Mouse (Mus musculus): ENCODE data around the gene Btbd9. TPM values are rescaled to one million over a fixed set of nuclear protein-coding genes. Genes with fewer than 3 reads are reported as not detected.

The Btbd9 gene
- polyA plus RNA-seq, 1 experiment: 43.5 TPM

DNA sequence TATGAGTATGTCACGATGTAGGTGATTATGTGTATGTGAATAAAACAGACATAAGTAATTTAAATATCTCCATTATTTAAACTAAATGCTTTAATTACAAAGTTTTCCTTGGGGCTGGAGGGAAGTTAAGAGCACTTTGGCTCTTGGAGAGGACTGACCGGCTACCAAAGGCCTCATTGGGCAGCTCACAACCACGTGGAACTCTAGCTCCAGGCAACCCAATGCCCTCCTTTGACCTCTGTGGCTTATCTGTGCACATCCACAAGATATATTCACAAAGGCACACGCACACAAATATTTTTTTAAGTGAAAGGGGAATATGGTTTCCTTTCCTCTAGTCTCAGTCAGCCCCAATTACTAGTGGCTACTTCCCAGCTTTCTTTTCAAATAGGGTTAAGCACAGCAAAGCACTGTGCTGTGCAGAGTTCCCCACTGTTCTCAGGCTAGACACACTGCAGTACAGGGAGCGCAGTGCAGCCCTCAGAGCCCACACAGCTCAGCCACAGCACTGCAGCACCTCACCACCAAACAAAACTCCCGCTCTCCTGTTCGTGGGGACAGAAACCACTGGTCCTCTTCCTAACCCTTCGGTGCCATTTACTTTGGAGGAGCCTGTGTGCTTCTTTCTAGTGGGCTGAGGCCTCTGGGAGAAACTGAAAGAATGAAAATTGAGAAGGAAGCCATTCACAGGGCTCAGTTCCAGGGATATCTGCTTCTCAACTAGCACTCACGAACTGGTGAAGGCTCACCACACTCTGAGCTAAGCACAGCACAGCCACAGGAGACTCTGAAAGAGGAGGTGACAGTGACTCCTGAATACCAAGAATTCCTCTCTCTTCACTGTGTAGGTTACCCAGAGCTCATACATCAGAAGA lies 26.2 kb downstream of the Btbd9 start:
- Histone ChIP-seq H3K4me3 (ENCODE audit: insufficient read depth, low read length) (no peak overlapping the region), H3K4me1 (ENCODE audit: control insufficient read depth, insufficient read depth, low read length) (peaks cover 5% of the 10 kb centered on the region; the same call in 1 of the 2 replicates), H3K27ac (ENCODE audit: insufficient read depth, low read length) (no peak overlapping the region)
- TF ChIP-seq POLR2A (IDR thresholded peaks at IDR 0.05; ENCODE audit: extremely low read depth, insufficient read depth, low read length) (no peak), CTCF (IDR thresholded peaks at IDR 0.05; ENCODE audit: extremely low read depth, insufficient read depth, low read length) (no peak)

DNA sequence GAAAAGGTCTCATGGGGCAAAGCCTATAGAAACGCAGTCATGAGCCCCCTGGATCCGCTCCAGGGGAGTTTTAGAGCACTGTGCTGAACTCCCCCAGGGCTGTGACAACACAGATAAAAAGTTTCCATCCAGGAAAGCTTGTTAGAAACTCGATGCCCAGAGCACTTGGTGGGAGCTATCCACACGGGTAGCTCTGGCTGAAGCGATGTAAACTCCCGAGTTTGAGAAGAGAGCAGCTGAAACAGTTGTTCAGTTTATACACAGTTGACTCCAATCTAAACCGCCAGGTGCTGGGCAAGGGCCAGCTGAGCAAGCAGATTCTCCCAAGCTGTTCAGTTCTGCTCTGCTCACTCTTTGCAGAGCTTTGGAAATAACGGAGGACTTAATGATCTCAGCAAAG lies 37.2 kb downstream of the Btbd9 start:
- no peak for TF ChIP-seq CTCF (IDR thresholded peaks at IDR 0.05; ENCODE audit: extremely low read depth, insufficient read depth, low read length)
- H3K27ac ChIP-seq (ENCODE audit: insufficient read depth, low read length): no peak overlapping the region

DNA sequence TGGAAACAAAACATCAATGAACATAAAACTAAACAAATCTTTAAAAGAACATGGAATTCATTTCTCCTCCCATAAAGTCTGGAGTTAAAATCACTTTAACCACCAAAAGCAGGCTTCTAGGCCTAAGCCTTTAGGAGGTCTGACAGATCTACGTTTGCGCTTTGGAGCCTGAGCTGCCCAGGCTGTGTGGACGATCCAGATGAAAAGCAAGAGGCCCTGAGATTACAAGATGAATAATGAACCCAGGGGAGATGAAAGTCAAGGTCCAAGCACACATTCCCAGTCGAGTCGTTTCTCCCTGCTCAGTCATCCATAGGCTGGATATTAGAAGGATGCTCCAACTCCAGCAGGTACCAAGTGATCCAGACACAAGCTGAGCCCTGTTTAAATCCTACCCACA lies 39.6 kb downstream of the Btbd9 start:
- Histone ChIP-seq H3K4me3 (ENCODE audit: insufficient read depth, low read length) (no peak overlapping the region), H3K27ac (ENCODE audit: insufficient read depth, low read length) (no peak overlapping the region), H3K4me1 (ENCODE audit: control insufficient read depth, insufficient read depth, low read length) (no peaks in the 10 kb centered on the region)
- no peak for TF ChIP-seq CTCF (IDR thresholded peaks at IDR 0.05; ENCODE audit: extremely low read depth, insufficient read depth, low read length)

More for the DNA sequence above, 37.2 kb downstream of the Btbd9 start:
- no peaks in the 10 kb centered on the region; the same call in 1 of the 2 replicates for H3K4me1 ChIP-seq (ENCODE audit: control insufficient read depth, insufficient read depth, low read length)
- no peak overlapping the region for H3K4me3 ChIP-seq (ENCODE audit: insufficient read depth, low read length)

DNA sequence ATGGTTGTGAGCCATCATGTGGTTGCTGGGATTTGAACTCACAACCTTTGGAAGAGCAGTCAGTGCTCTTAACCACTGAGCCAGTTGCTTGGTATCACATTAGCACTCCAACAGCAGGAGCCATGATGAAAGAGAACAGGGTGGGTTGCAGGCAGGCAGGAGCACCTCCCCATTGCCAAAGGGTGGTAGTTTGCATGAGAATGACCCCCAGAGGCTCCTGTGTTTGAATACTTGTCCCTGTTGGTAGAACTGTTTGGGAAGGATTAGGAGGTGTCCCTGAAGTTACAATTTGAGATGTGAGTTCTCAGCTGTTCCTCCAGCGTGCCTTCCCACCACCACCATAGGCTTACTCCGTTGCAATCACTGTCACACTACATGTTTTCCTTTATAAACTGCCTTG lies 43.2 kb downstream of the Btbd9 start:
- Histone ChIP-seq H3K4me3 (ENCODE audit: insufficient read depth, low read length) (no peak overlapping the region), H3K4me1 (ENCODE audit: control insufficient read depth, insufficient read depth, low read length) (0 out of 2 replicates have a peak, but pooled peaks cover 2% of the 10 kb centered on the region), H3K27ac (ENCODE audit: insufficient read depth, low read length) (no peak overlapping the region)
- TF ChIP-seq POLR2A (IDR thresholded peaks at IDR 0.05; ENCODE audit: extremely low read depth, insufficient read depth, low read length) (no peak), CTCF (IDR thresholded peaks at IDR 0.05; ENCODE audit: extremely low read depth, insufficient read depth, low read length) (no peak)

DNA sequence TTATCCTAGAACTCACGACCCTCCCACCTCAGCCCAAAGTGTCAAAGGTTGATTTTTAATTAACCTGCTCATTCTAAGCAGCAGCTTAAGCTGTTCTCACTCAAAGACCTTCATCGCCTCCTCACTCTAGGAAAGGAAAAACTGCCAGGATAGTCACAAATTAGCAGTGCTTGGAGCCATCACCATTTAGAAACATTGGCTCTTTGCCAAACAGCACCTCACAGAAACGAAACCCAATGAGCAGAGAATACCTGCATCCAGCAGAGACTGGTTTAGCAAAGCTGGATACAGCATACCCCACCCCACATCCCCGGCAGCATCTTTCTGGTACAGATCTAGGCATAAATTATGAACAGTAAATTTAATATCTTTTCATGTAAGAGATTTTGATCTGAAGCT lies 45.7 kb downstream of the Btbd9 start:
- Histone ChIP-seq H3K4me3 (ENCODE audit: insufficient read depth, low read length) (no peak overlapping the region), H3K27ac (ENCODE audit: insufficient read depth, low read length) (no peak overlapping the region), H3K4me1 (ENCODE audit: control insufficient read depth, insufficient read depth, low read length) (peaks cover 2% of the 10 kb centered on the region; the same call in 1 of the 2 replicates)
- TF ChIP-seq CTCF (IDR thresholded peaks at IDR 0.05; ENCODE audit: extremely low read depth, insufficient read depth, low read length) (no peak), POLR2A (IDR thresholded peaks at IDR 0.05; ENCODE audit: extremely low read depth, insufficient read depth, low read length) (no peak)

DNA sequence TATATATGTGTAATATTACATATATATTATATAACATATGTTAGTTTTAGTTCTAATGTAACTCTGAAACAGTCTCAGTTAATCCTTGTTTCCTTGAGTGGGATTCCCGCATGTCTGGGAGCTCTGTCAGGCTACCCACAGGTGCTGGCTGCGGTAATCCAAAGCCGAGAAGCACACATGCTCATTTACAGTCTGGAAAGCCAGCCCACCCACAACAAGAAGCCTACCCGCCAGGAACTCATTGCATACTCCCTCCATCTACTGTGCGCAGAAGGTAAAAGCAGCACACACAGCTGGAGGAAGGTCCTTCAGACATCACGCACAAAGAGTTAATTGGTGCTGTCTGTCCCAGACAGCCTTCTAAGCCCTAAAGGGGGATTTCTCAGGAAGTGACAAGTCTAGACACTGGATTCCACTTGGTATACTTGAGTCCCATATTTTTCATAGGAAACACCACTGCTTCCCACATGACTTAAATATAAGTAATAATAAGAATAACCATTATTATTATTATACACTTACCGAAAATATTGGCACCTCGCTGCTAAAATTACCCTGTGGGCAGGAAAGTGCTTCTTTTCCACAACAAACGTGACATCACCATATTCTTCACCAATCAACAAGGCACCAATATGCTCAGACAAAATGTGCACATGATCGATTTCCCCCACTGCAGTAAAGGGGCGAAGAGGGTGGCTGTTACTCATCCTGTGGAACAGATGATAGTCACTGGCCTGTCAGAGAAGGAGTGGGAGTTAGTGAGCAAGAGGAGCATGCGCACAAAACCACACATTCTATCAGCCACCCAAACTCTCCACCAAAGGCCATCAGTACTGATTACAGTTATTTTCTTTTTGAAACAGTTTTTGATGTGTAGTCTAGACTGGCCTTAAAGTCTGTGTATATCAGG lies 46.4 kb downstream of the Btbd9 start:
- no peak overlapping the region for H3K4me3 ChIP-seq (ENCODE audit: insufficient read depth, low read length)

DNA sequence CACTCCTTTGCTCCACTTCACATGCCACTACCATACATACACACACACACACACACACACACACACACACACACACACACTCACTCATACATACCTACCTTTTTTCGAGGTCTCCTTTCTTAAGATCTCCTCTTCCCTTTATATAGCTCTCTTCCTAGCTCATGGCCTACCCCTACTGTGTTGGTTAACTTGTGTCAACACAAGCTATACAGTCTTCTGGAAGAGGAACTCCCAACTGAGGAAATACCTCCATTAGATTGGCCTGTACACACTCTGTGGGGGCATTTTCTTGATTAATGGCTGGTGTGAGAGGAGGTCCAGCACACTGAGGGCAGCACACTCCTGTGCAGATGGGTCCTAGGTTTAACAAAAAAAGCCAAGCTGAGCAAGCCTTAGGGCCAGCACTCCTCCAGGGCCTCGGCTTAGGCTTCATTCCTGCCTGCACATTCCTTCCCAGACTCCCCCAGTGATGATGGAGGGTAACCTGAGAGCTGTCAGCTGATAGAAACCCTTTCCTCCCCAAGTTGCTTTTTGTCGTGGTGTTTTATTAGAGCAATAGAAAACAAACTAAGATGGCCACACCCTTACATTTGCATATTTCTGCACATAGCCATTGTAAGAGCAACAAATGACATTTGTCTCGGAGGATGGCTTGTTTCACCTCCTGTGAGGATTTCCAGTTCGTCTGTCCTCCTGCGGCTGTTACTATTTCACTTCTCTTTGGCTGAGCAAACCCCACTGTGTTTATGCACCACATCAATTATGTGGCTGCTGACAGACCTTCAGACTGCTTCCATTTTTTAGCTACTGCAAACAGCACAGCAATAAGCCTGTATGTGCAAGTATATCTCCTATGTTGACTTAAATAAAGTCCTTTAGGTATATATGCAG lies 50.6 kb downstream of the Btbd9 start:
- H3K27ac ChIP-seq (ENCODE audit: insufficient read depth, low read length): no peak overlapping the region

More for the DNA sequence above, 46.4 kb downstream of the Btbd9 start:
- Histone ChIP-seq H3K4me1 (ENCODE audit: control insufficient read depth, insufficient read depth, low read length) (peaks cover 3% of the 10 kb centered on the region), H3K27ac (ENCODE audit: insufficient read depth, low read length) (no peak overlapping the region)
- TF ChIP-seq POLR2A (IDR thresholded peaks at IDR 0.05; ENCODE audit: extremely low read depth, insufficient read depth, low read length) (no peak), CTCF (IDR thresholded peaks at IDR 0.05; ENCODE audit: extremely low read depth, insufficient read depth, low read length) (no peak)

DNA sequence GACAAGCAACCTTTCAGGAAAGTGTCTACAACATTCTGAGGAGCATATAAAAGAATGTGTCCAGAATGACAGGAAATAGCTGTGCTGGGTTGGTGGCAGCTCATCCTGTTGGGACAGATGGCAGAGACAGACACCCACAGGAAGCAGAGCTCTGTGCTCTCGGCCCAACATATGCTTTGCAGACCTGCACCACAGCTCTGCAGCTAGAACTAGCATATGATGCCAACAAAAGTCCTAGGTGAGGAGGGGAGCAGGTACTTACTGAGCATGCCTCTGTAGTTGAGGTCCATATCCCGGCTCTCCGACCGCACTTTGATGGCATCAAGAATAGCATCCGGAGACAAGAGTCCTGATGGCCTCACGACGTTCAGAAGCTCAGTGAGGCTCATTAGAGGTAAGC lies 51.8 kb downstream of the Btbd9 start:
- peaks cover 10% of the 10 kb centered on the region for H3K4me1 ChIP-seq (ENCODE audit: control insufficient read depth, insufficient read depth, low read length)
- H3K27ac ChIP-seq (ENCODE audit: insufficient read depth, low read length): no peak overlapping the region
- H3K4me3 ChIP-seq (ENCODE audit: insufficient read depth, low read length): no peak overlapping the region
- no peak for TF ChIP-seq CTCF (IDR thresholded peaks at IDR 0.05; ENCODE audit: extremely low read depth, insufficient read depth, low read length)
- TF ChIP-seq POLR2A (IDR thresholded peaks at IDR 0.05; ENCODE audit: extremely low read depth, insufficient read depth, low read length): no peak

More for the DNA sequence above, 50.6 kb downstream of the Btbd9 start:
- peaks cover 12% of the 10 kb centered on the region for H3K4me1 ChIP-seq (ENCODE audit: control insufficient read depth, insufficient read depth, low read length)
- TF ChIP-seq POLR2A (IDR thresholded peaks at IDR 0.05; ENCODE audit: extremely low read depth, insufficient read depth, low read length): no peak
- H3K4me3 ChIP-seq (ENCODE audit: insufficient read depth, low read length): no peak overlapping the region

DNA sequence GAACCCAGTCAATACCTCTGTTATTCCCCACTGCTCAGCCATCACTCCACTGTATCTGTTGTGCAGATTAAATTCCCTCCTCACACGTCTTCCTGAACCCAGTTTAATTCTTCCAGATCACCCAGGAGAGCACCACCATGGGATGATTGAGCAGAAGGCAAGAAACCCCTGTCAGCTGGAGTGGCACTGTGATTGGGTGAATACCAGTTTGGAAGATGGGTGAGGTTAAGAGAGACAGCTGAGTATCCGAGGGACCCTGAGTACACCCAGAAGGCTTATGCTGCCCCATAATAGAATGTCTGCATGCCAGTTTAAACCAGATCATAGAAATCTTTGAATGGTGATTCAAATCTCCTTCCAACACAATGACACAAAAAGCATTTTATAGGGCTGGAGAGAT lies 52.5 kb downstream of the Btbd9 start:
- TF ChIP-seq CTCF (IDR thresholded peaks at IDR 0.05; ENCODE audit: extremely low read depth, insufficient read depth, low read length) (no peak), POLR2A (IDR thresholded peaks at IDR 0.05; ENCODE audit: extremely low read depth, insufficient read depth, low read length) (no peak)
- Histone ChIP-seq H3K27ac (ENCODE audit: insufficient read depth, low read length) (no peak overlapping the region), H3K4me1 (ENCODE audit: control insufficient read depth, insufficient read depth, low read length) (peaks cover 10% of the 10 kb centered on the region), H3K4me3 (ENCODE audit: insufficient read depth, low read length) (no peak overlapping the region)
